Mouse (Mus musculus): ENCODE results near the gene Abi1.
A peak's percentile ranks its signal among the peaks of the same experiment; 100 is the strongest.
"Not testable (repeated sequence)": the region's sequence is repeated elsewhere in the genome, so short reads cannot be mapped to it uniquely, and the experiment has no call there.

Gene Abi1

DNA sequence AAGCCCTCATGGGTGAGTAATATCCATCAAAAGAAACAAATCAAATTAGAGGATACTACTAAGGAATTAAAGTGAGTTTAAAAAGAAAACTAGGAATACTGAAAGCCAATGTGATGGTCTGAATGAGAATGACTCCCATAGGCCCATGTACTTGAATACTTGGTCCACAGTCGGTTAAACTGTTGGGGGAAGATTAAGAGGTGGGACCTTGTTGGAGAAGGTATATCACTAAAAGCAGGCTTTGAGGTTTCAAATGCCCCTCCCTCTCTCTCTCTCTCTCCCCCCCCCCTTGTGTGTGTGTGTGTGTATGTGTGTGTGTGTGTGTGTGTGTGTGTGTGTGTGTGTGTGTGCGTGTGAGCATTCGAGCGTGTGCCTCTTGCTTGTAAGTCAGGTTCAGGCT is 9.4 kb downstream of the Abi1 start:
- no peak for DNase-seq

DNA sequence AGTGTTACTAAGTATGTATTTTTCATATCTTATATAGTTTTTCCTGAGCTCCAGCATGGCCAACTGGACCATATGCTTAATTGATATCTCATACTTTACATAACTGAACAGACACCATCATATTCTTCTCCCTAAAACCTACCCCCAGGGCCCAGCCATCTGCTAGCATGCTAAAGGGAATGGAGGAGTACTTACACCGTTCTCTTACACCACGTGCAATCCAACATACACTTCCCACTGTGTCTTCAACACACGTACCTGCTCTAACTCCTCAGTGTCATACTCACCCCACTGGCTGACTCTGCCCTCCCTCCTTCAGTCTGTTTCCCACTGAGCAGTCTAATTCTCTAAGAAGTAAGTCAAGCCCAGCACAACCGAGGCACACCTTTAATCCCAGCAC is 11.2 kb downstream of the Abi1 start:
- no peak for DNase-seq

DNA sequence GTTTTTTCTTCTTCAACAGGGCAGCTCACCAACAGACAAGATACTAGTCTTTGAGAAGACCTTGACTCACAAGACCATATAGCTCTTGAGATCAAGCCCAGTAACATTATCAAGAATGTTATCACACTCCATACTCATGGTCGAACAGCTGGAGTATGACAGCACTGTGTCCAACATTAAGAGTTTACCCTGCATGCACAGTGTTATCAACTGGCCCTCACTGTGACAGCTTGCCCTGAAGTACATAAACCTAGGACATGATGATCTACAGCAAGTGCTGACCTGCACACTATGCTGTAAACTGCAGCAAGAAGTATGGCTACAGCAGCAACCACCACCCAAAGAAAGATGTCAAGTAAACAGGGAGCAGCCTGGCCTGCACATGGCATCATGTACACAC is 13.7 kb downstream of the Abi1 start:
- no peak for DNase-seq

DNA sequence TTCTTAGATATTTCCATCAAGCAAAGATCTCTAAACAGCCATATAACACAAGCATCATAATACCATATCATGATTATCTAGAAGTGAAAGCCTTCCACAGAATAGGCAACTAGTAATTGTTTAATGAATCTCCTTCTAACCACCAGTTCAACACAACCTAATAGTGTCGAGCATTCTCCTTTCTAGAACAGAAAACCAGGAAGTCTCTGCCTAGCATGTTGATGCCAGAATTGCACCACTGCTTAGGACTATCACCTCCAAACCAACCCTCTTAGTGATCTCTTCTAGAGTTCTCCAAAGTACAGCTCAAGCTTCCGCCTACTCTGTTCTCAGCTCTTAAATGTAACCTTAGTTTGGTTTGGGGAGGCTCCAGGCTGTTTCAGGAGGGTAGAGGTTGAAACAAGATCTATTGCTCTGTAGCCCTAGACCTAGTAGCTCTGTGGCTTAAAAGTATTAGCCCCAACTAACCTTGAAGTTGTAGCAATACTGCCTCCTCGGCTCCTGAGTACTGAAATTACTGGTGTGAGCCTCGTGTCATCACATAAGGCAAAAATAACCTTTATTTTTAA is 16.2 kb downstream of the Abi1 start:
- DNase-seq: no peak

GRCm38 (mm10) chr2:23023023-23023422 is 17.0 kb downstream of the Abi1 start:
- no peak for DNase-seq

- DNase-seq: peak; percentile 36
Observed at GRCm38 (mm10) chr2:23021721-23022120, 18.3 kb downstream of the Abi1 start.

DNA sequence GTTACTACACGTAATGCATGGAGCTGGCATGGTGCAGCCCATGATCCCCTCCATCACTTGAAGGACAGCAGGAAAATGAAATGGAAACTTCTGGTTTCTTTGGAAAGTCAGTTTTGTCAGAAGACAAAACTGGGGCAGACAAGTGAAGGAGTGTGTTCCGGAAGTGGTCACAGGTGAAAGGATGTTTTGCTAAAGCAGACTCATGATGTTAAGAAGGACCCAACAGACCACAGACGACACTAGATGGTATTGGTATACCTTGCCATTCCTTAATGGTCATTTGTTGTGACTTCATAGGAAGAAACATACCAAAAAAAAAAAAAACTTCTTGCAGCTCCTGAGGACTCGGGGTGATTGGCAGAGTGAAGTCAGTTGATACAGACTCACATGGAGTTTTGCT is 18.7 kb downstream of the Abi1 start:
- DNase-seq: no peak

DNA sequence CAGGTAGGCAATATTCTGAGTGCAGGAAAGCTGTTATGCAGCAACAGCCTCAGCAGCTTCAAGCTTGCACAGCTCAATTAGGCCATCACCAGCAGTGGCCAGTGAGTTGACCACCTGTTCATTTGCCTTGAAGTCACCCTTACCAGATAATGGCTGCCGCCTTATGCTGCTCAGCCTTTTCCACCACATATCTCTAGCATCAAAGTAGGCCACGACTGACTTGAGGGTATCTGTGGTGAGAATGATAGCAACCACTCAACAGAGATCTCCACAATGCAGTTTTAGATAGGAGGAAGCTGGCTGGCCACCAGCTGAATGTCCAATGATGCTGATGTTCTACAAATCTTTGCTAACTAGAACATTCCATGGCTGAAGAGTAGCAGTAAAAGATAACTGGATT is 20.9 kb downstream of the Abi1 start:
- DNase-seq: no peak

GRCm38 (mm10) chr2:23016121-23016520 is 23.9 kb downstream of the Abi1 start:
- no peak for DNase-seq

GRCm38 (mm10) chr2:23015335-23015734 is 24.7 kb downstream of the Abi1 start:
- no peak for DNase-seq

DNA sequence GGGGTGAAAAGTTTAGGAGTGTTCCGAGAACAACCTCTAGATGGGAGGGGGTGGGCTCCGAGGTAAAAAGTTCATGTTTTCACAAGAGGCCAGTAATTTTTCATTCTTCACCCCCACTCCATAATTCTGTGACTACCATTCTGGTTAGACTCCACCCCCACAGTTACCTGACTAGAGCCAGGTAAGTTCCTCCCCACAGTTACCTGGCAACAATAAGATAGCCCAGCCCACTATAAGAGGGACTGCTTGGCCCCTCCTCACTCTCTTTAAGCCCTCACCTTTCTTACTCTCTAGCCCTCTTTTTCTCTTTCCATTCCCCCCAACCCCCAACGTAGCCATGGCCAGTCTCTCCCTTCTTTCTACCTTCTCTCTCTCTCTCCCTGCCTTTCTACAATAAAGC is 25.1 kb downstream of the Abi1 start:
- DNase-seq: not testable (repeated sequence)

GRCm38 (mm10) chr2:23008256-23008655 is 31.8 kb downstream of the Abi1 start:
- no peak for DNase-seq

DNA sequence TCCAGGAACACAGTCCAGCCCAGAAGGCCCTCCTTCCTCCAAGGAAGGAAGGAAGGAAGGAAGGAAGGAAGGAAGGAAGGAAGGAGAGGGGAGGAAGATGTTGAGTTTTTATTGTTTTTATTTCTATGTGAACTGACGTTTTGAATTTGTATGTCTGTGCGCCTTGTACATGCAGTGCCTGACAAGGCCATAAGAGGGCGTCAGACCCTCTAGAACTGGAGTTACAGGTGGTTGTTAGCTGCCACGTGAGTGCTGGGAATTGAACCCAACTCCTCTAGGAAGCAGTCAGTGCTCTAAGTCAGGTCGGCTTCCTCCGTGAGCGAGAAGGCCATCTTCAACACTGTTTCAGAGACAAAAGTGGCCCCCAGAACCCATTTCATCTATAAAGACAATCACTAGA is 32.5 kb downstream of the Abi1 start:
- no peak for DNase-seq

DNA sequence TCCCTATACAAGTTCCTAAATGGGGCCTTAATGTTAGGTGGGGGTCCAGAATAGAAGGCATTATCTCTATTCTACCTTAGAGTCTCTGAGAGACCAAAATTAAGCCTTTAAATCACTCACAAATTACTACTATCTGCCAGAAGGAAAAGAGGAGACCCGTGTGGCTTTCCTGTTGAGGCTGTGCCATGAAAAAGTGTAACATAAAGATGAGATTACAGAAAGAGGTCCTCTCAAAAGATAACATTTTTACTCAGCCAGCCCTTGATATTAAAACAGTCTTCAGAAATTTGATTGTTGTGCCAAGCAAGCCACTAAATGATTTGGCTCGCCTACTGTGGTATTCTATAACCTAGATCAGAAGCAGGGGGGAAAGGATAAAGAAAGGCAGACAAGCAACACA is 32.9 kb downstream of the Abi1 start:
- DNase-seq: no peak

DNA sequence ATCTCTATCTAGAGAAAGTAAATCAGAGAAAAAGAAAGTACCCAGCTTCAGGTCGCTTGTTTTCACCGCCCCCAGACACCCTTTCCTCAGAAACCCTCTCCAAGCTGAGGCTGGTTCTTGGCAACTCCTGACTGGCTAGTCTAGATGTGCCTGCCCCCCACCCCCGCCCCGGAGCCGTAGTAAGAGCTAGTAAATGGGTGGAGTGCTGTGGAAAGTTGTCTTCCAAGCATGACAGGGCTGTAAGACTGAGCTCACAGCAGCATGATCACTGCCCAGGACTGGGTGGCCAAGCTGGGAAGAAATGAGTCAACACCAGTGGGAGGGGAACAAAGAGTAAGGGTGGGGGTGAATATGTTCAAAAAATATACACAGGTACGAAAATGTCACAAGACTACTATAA is 33.8 kb downstream of the Abi1 start:
- no peak for DNase-seq

DNA sequence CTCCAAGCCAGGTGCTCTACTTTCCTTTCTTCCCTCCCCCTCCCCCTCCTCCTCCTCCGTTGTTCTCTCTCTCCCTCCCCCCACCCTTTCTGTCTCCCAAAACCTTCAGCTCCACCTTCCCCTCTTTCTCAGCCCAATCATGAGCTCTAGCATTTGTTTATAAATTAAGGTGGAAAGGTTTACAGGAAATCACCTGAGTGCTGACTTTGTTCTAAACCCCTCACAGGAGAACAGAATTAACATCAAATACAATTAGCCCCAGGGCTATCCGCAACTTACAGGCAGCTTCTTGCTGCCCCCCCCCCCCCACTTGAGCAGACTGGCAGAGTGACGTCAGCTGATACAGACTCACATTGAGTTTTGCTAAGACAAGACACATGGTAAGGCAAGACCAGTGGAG is 37.4 kb downstream of the Abi1 start:
- no peak for DNase-seq

DNA sequence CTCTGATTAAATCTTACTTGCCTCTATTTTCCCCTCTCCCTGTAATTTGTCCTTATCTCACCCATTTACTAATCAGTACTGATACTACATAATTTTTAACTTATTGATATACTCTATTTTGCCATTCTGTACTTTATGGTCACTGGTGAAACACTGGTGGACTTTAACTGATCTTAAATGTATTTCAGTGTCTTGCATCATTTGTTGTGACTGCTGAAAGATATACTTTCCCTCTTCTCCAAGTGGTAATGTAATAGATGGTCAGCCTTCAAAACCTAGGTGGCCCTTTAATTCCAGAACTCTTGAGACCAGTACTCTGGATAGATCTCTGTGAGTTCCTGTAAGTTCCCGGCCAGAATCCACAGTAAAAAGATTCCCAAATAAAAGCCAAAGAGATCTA is 40.4 kb downstream of the Abi1 start:
- no peak for DNase-seq

DNA sequence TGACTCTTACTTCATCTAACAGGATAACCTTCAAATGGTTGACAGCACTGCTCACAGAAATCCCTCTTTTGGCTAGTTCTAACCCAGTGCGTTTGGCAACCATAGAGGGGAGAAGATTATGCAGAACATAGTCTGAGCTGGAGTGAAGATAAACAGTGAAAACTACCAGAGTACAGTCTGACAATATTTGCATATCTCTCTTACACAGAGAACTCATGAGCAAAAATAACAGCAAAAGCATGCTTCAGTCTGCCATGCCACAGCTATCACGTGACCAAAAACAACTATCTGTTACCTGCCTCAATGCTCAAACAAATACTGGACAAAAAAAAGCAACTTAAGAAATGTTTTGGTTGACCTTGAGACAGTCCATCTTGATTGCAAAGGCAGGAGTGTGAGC is 41.2 kb downstream of the Abi1 start:
- no peak for DNase-seq

DNA sequence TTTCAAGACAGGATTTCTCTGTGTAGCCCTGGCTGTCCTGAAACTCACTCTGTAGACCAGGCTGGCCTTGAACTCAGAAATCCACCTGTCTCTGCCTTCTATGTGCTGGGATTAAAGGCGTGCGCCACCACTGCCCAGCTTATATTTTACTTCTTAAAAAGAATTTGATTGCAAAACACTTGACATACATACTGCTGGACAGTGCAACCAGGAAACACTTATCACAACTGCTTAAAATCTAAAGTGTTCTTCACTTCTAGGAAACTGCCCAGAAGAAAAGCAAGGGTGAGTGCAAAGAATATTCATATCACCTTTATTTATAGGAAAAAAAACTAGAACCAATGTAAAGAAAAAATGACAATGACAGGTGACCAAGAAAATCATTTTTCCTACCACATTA is 42.0 kb downstream of the Abi1 start:
- no peak for DNase-seq

DNA sequence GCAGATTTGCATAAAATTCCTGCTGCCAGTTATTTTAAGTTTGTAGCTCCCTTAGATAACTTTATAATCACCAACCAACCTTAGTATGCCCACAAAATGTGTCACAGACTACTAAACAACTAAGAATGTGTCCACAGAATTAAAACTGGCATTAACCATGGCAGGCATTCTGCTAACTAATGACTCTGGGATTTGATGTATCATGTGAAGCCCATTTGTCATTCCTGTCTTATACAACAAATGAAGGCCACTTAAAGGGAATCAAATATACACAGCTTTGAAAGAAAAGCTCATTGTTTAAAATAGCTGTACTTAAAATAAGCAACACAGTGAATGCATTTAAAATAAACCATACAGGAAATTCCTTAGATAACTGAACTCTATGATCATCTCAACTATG is 44.0 kb downstream of the Abi1 start:
- DNase-seq: no peak

GRCm38 (mm10) chr2:22985973-22986657 is 53.9 kb downstream of the Abi1 start:
- peak; percentile 53 for DNase-seq

- DNase-seq: no peak
Observed at GRCm38 (mm10) chr2:22977387-22977973, 62.6 kb downstream of the Abi1 start.

GRCm38 (mm10) chr2:22962970-22963369 is 77.1 kb downstream of the Abi1 start:
- DNase-seq: no peak

- no peak for DNase-seq
Observed at GRCm38 (mm10) chr2:22962242-22962641, 77.8 kb downstream of the Abi1 start.

- DNase-seq: no peak
Observed at GRCm38 (mm10) chr2:22961681-22962080, 78.4 kb downstream of the Abi1 start.

Measured in kidney, postnatal 36 days (tissue).